ENCODE assay signal across 20 mouse cellular contexts in the genomic region with DNA sequence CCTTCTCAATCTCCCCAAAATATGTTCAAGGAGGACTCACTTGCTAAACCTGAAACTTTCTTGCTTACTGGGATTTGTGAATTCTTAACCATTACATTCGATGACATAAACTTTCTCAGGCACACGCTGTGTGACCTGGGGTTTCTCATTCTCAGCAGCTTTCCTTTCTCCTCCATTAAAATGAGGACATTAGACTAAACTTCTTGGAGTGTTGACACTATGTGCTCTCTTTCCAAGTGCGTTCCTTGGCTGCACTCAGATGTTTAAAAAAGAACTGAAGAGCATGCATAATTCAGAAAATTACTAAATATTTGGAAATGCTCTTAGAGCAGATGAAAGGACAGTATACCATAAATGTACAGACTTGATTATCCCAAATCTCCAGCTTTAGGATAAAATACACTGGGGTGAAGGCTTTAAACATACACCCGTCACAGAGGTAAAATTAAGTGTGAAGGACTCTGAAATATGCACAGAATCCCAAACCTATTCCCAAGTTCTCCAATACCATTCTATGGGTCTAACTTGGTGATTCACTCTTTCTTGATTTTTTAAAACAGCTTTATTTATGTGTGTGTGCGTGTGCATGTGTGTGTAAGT. TPM values are rescaled to one million over a fixed set of nuclear protein-coding genes. Genes with fewer than 3 reads are reported as not detected.
"Had no signal": no experiment of that assay in that cellular context is flagged by ENCODE, and none has a peak within 500 bp of the region (broad histone marks: within the 10 kb centered on the region; RNA-seq: fewer than 3 reads in every experiment).

No protein-coding gene starts in this region.

- H3K9ac ChIP-seq: limb, embryonic 12.5 days; limb, embryonic 15.5 days; liver, embryonic 13.5 days; midbrain, embryonic 12.5 days; midbrain, embryonic 15.5 days; neural tube, embryonic 12.5 days; neural tube, embryonic 15.5 days had no signal

- H3K4me3 ChIP-seq: limb, embryonic 12.5 days; limb, embryonic 15.5 days; liver, embryonic 13.5 days; midbrain, embryonic 12.5 days; midbrain, embryonic 15.5 days; neural tube, embryonic 12.5 days; neural tube, embryonic 15.5 days had no signal

- ATAC-seq: hindbrain, postnatal 0 days; inflammation-experienced regulatory T-cells, adult 6 months; midbrain, embryonic 15.5 days had no signal

- DNase-seq: kidney, adult 18-20 months; kidney, adult 9 months; kidney, postnatal 14 days; kidney, postnatal 4 days; left cerebral cortex, postnatal 4 days; liver, embryonic 13.5 days; right cerebral cortex, adult 18-20 months; right cerebral cortex, postnatal 14 days; spleen, adult 18-20 months; thymus, adult 18-20 months; thymus, postnatal 36 days had no signal

- H3K27me3 ChIP-seq: limb, embryonic 12.5 days; limb, embryonic 15.5 days; liver, embryonic 13.5 days; midbrain, embryonic 12.5 days; midbrain, embryonic 15.5 days; neural tube, embryonic 12.5 days; neural tube, embryonic 15.5 days had no signal

- H3K9me3 ChIP-seq: limb, embryonic 12.5 days; limb, embryonic 15.5 days; liver, embryonic 13.5 days; midbrain, embryonic 12.5 days; midbrain, embryonic 15.5 days; neural tube, embryonic 12.5 days; neural tube, embryonic 15.5 days had no signal

- H3K36me3 ChIP-seq: limb, embryonic 12.5 days; limb, embryonic 15.5 days; liver, embryonic 13.5 days; midbrain, embryonic 12.5 days; midbrain, embryonic 15.5 days; neural tube, embryonic 12.5 days; neural tube, embryonic 15.5 days had no signal

- H3K4me2 ChIP-seq: limb, embryonic 12.5 days; limb, embryonic 15.5 days; liver, embryonic 13.5 days; midbrain, embryonic 12.5 days; midbrain, embryonic 15.5 days; neural tube, embryonic 12.5 days; neural tube, embryonic 15.5 days had no signal

- H3K4me1 ChIP-seq: limb, embryonic 12.5 days; limb, embryonic 15.5 days; liver, embryonic 13.5 days; midbrain, embryonic 12.5 days; midbrain, embryonic 15.5 days; neural tube, embryonic 12.5 days; neural tube, embryonic 15.5 days had no signal

- H3K27ac ChIP-seq: hindbrain, postnatal 0 days; limb, embryonic 12.5 days; limb, embryonic 15.5 days; liver, embryonic 13.5 days; macrophage; midbrain, embryonic 12.5 days; midbrain, embryonic 15.5 days; neural tube, embryonic 12.5 days; neural tube, embryonic 15.5 days had no signal

RNA-seq across cellular contexts. Expression of a gene that starts 36.9 kb away (rescaled TPM):
- polyA plus RNA-seq: inflammation-experienced regulatory T-cells, adult 6 months; macrophage had no signal
